Mouse (Mus musculus) heart, embryonic 16.5 days (tissue): ENCODE results near the gene Gzmm. TPM values are rescaled to one million over a fixed set of nuclear protein-coding genes. Genes with fewer than 3 reads are reported as not detected.
"Not testable (repeated sequence)": the region's sequence is repeated elsewhere in the genome, so short reads cannot be mapped to it uniquely, and the experiment has no call there.

Experiments used
- ATAC-seq: fragments of 200-750 bp; cut with Nextera tagmentation; replicated peaks from 2 replicates; pipeline ENCODE4 v1.8.0; 2017; ENCODE audit warnings: moderate number of reproducible peaks; ENCODE audit not compliant: insufficient read depth, low FRiP score; ENCODE audit errors: extremely low read depth
- H3K27ac ChIP-seq: fragments of 300-500 bp; sonication (generic); 2 replicates; pipeline ENCODE4 v1.5.1; 2014; ENCODE audit warnings: mild to moderate bottlenecking, low read length, control low read depth, moderate library complexity
- H3K27me3 ChIP-seq: fragments of 300-500 bp; sonication (generic); 2 replicates; pipeline ENCODE4 v1.6.1; 2014; ENCODE audit warnings: low read length, mixed read lengths; ENCODE audit not compliant: control insufficient read depth, insufficient read depth
- H3K36me3 ChIP-seq: fragments of 300-500 bp; sonication (generic); 2 replicates; pipeline ENCODE4 v1.6.1; 2014; ENCODE audit not compliant: control insufficient read depth, insufficient read depth
- H3K4me1 ChIP-seq: fragments of 300-500 bp; sonication (generic); 2 replicates; pipeline ENCODE4 v1.6.1; 2014; ENCODE audit warnings: low read length, mixed read lengths; ENCODE audit not compliant: control insufficient read depth, insufficient read depth
- H3K4me2 ChIP-seq: fragments of 300-500 bp; sonication (generic); 2 replicates; pipeline ENCODE4 v1.6.1; 2014; ENCODE audit warnings: low read depth, mild to moderate bottlenecking, control low read depth, low read length
- H3K4me3 ChIP-seq: fragments of 300-500 bp; sonication (generic); 2 replicates; pipeline ENCODE4 v1.5.1; 2014; ENCODE audit warnings: mild to moderate bottlenecking, control low read depth, low read length
- H3K9ac ChIP-seq: fragments of 300-500 bp; sonication (generic); 2 replicates; pipeline ENCODE4 v1.6.1; 2014; ENCODE audit warnings: low read length, control low read depth
- H3K9me3 ChIP-seq: fragments of 300-500 bp; sonication (generic); replicated peaks from 2 replicates; pipeline ENCODE4 v1.6.1; 2016; ENCODE audit warnings: low read length; ENCODE audit not compliant: control insufficient read depth
- whole genome bisulfite sequencing: fragments of 180-500 bp; shearing (Covaris S2); extraction: QIAGEN DNeasy Blood & Tissue Kit; methylation state at CpG from one replicate; pipeline ENCODE4 v1.1.7; 2014; 5-methylcytosine and 5-hydroxymethylcytosine counted together
- polyA plus RNA-seq: library from polyadenylated mRNA; unstranded; fragments of >200 nt; fragmentation: Nextera tagmentation; extraction: Ambion mirVana; gene quantifications from 2 replicates; pipeline ENCODE4 v1.2.1, GENCODE M21; 2015

Gene Gzmm
- polyA plus RNA-seq, 1 experiment from 2014 or later: 1.1 TPM

DNA sequence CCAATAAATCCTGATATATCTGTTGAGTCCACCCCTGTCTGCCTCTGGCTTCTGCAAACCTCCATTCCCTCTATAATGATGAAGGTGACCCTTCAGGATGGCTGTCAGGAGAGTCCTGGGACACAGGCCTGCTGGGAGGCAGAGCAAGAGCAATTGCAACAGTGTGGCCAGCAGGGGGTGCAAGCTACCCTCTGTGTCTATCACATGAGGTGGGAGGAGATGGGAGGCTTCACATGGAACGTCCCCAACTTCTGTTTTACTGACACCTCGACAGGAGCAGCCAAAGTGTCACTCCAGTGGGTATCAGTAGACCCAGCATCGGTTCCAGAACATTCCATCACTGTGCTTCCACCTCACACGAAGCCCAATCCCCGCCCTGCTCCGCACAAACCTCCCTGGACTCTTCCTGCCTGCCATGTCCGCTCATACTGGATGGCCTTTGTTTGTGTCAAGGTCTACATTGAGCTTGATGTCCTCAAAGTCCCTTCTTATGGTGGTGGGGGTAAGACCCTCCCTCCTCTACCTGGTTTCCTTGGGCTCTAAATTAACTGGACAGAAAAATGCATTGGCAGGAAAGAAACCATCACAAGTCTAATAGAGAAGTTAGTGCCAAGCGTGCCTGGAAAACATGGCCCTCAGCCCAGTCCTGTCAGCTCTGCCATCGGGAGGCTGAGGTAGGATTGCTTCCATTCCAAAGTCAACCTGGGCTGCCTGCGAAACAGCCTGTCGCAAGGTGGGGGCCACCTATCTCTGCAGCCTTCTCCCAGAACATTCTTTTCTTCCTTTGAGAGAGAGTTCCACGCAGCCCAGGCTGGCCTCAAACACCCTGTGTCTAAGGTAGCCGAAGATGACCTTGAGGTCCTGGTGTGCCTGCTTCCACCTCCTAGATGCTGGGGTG is 6.7 kb downstream of the Gzmm start:
- Histone ChIP-seq H3K36me3 (no peaks in the 10 kb centered on the region), H3K4me2 (no peak overlapping the region), H3K4me1 (peaks cover 24% of the 10 kb centered on the region), H3K9me3 (no peaks in the 10 kb centered on the region; the same call in 1 of the 2 replicates), H3K4me3 (no peak overlapping the region), H3K9ac (peak overlapping the region; percentile 24), H3K27ac (peak overlapping the region; percentile 84), H3K27me3 (no peaks in the 10 kb centered on the region)
- WGBS: 50% methylated on average over 13 of the region's 13 CpGs
- ATAC-seq: peak; percentile 56; the same call in 1 of the 2 replicates

DNA sequence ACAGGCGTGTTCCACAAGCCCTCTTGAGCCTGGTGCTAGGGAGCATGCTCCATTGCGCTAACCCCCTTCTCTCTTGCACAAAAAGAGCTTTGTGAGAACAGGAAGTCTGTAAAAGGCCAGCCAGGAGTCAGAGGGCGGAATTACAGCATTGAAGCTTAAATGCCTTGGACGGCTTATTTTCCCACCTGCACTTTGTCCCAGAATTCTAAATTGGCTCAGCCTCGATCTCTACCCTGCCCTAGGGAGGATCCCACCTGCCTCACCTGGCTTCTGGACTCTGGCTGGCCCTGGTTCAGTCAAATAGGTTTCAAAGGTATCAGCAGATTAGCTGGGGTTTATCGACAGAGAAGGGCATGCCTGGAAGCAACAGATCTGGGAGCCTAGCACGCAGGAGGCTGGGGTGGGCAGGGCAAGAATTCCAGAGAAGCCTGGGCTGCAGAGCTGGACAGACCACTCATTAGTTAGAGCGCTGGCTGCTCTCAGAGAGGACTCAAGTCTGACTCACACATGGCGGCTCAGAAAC is 7.4 kb downstream of the Gzmm start:
- Histone ChIP-seq H3K4me1 (peaks cover 28% of the 10 kb centered on the region), H3K9ac (peak overlapping the region; percentile 22; the same call in 1 of the 2 replicates), H3K36me3 (no peaks in the 10 kb centered on the region), H3K27me3 (no peaks in the 10 kb centered on the region), H3K9me3 (no peaks in the 10 kb centered on the region; the same call in 1 of the 2 replicates), H3K27ac (peak overlapping the region; percentile 84), H3K4me2 (peak overlapping the region; percentile 13; the same call in 1 of the 2 replicates), H3K4me3 (no peak overlapping the region)
- WGBS: 39% methylated on average over 9 of the region's 9 CpGs
- peak; percentile 24; the same call in 1 of the 2 replicates for ATAC-seq

DNA sequence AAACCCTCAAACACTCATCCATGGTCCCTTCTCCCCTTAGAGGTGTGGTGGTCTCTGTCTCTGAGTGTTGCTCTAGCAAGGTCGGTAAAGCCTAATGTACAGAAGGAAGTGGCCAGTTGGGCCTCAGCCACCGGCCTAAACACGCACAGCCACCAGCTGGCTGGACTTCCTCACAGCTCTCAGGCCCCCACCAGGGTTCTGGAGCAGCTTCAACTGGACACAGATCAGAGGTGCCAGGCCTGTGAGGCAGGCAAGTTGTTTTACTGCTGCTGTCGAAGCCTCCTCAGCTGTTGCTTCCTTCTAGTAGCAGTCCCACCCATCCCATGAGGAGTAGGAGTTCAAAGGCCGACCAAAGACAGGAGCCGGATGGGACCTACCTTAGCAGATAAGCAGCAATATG is 9.1 kb downstream of the Gzmm start:
- Histone ChIP-seq H3K9me3 (no peaks in the 10 kb centered on the region), H3K4me1 (peaks cover 37% of the 10 kb centered on the region), H3K27me3 (no peaks in the 10 kb centered on the region), H3K9ac (no peak overlapping the region), H3K27ac (no peak overlapping the region), H3K36me3 (no peaks in the 10 kb centered on the region), H3K4me3 (no peak overlapping the region), H3K4me2 (no peak overlapping the region)
- no peak for ATAC-seq
- WGBS: 69% methylated on average over 6 of the region's 6 CpGs

DNA sequence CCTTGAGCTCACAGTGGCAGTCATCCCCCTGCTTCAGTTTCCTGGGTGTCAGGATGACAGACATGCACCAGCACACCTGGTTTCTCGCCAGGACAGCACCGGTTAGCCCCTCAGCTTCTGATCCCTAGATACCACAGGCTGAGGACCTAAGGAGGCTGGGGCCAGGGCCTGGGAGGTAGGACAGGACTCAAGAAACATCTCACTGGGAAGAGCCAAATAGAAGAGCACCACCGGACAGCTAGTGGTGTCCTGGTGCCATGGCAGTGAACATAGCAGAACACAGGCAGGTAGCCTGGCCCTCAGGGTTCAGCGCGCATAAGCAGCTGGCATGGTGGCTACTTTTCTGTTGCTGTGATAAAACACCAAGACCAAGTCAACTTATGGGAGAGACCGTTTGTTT is 9.6 kb downstream of the Gzmm start:
- Histone ChIP-seq H3K27ac (no peak overlapping the region), H3K9me3 (no peaks in the 10 kb centered on the region), H3K4me3 (no peak overlapping the region), H3K4me2 (no peak overlapping the region), H3K9ac (no peak overlapping the region), H3K4me1 (peaks cover 37% of the 10 kb centered on the region), H3K36me3 (no peaks in the 10 kb centered on the region), H3K27me3 (no peaks in the 10 kb centered on the region)
- WGBS: 87% methylated on average over 6 of the region's 6 CpGs
- no peak for ATAC-seq

DNA sequence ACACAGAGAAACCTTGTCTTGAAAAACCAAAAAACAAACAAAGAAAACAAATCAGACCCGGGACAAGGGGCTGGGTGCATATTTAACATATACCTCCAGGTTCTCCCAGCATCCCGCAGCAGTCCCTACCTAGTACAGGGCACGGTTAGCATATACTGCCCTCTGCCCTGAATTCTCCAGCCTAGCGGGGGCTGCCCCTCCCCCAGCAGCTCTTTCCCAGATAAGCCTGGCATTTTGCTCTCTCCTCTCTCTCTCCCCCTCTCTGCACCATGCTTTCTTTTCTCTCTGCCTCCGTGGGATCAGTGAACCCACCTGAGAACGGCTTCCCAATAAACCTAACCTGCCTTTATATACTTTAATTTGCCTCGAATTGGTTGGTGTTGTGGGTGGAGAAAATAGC is 11.9 kb downstream of the Gzmm start:
- Histone ChIP-seq H3K4me2 (peak overlapping the region; percentile 27; the same call in 1 of the 2 replicates), H3K27ac (peak overlapping the region; percentile 80), H3K9me3 (no peaks in the 10 kb centered on the region), H3K4me3 (no peak overlapping the region), H3K4me1 (peaks cover 29% of the 10 kb centered on the region), H3K36me3 (no peaks in the 10 kb centered on the region), H3K27me3 (no peaks in the 10 kb centered on the region), H3K9ac (peak overlapping the region; percentile 30; the same call in 1 of the 2 replicates)
- ATAC-seq: no peak
- 28% methylated on average over 7 of the region's 7 CpGs for WGBS

DNA sequence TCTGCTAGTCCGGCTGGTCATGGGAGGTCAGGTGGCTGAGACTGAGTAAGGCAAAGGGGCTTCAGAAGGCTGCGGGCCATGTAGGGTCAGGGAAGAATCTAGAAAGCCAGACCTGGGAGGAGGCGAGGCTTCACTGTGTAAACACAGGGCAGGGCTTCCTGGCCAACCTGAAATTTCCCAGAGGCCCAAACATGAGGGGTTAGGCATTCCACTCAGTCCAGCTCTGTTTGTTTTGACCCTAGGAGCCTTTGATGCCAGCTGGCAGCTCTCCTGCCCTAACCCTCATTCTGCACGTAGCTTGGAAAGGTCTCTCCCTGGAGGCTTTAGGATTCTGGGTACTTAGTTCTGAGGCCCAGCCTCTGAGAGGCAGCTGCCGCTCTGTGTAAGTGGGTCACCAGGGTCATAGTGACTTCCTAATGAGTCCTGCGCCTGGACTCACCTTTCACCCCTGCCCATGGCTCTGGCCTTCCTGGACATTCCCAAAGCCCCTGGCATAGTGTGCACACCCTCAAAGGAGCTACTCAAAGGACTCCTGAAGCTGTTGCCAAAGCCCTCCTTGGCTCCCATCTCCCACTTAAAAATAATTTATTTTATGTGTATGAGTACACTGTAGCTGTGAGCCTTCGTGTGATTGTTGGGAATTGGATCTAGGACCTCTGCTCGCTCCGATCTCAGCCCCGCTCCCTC is 12.8 kb downstream of the Gzmm start:
- H3K4me1 ChIP-seq: peaks cover 30% of the 10 kb centered on the region
- peak; percentile 8; the same call in 1 of the 2 replicates for ATAC-seq
- no peaks in the 10 kb centered on the region for H3K9me3 ChIP-seq
- 45% methylated on average over 10 of the region's 10 CpGs for WGBS
- no peak overlapping the region for H3K4me2 ChIP-seq
- H3K27me3 ChIP-seq: no peaks in the 10 kb centered on the region
- H3K36me3 ChIP-seq: no peaks in the 10 kb centered on the region
- H3K9ac ChIP-seq: peak overlapping the region; percentile 50
- peak overlapping the region; percentile 80 for H3K27ac ChIP-seq
- no peak overlapping the region for H3K4me3 ChIP-seq

DNA sequence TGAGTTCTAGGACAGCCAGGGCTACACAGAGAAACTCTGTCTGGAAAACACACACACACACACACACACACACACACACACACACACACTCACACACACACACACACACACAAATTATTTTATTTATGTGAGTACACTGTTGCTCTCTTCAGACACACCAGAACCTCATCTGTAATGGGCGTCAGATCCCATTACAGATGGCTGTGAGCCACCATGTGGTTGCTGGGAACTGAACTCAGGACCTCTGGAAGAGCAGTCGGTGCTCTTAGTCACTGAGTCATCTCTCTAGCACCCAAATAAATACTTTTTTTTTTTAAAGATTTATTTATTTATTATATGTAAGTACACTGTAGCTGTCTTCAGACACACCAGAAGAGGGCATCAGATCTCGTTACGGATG is 14.2 kb downstream of the Gzmm start:
- H3K27me3 ChIP-seq, ATAC-seq, H3K36me3 ChIP-seq, H3K9me3 ChIP-seq, H3K4me2 ChIP-seq, H3K27ac ChIP-seq, H3K4me3 ChIP-seq, H3K9ac ChIP-seq: not testable (repeated sequence)
- WGBS: 80% methylated on average over 3 of the region's 4 CpGs
- peaks cover 42% of the 10 kb centered on the region for H3K4me1 ChIP-seq

DNA sequence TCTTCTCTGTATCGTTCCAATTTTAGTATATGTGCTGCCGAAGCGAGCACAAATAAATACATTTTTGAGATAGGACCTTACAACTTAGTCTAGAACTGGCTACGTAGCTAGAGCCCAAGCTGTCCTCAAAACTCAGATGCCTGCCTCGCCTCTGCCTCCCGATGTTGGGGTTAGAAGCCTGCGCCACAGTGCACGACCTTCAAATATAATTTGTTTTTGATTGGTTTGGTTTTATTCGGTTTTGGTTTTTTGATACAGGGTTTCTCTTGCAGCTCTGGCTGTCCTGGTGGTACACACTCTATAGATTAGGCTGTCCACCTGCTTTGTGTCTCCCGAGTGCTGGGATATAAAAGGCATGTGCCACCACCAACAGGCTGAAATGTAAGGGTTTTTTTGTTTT is 14.7 kb downstream of the Gzmm start:
- H3K27me3 ChIP-seq: no peaks in the 10 kb centered on the region
- peaks cover 3% of the 10 kb centered on the region; the same call in 1 of the 2 replicates for H3K36me3 ChIP-seq
- H3K4me3 ChIP-seq: no peak overlapping the region; the same call in 1 of the 2 replicates
- H3K9me3 ChIP-seq: no peaks in the 10 kb centered on the region
- H3K4me1 ChIP-seq: peaks cover 47% of the 10 kb centered on the region
- WGBS: 76% methylated on average over 10 of the region's 10 CpGs
- peak overlapping the region; percentile 58 for H3K27ac ChIP-seq
- ATAC-seq: no peak
- peak overlapping the region; percentile 69 for H3K9ac ChIP-seq
- peak overlapping the region; percentile 66 for H3K4me2 ChIP-seq
